Mouse (Mus musculus): Measurements from ENCODE around the gene Tmem40. TPM values are rescaled to one million over a fixed set of nuclear protein-coding genes. Genes with fewer than 3 reads are reported as not detected.

Tmem40 gene
- 10.9 and 13.8 TPM in 2 replicates for total RNA-seq (2012; rRNA removed)
- 10 to 100 TPM in 1 of 2 experiments, not detected in 1; 16.4 TPM for polyA plus RNA-seq (2012; ENCODE audit: insufficient read depth in 1 of 2, insufficient read length in 2 of 2, low read depth in 1 of 2, low replicate concordance in 2 of 2, missing spikeins in 1 of 2)

DNA sequence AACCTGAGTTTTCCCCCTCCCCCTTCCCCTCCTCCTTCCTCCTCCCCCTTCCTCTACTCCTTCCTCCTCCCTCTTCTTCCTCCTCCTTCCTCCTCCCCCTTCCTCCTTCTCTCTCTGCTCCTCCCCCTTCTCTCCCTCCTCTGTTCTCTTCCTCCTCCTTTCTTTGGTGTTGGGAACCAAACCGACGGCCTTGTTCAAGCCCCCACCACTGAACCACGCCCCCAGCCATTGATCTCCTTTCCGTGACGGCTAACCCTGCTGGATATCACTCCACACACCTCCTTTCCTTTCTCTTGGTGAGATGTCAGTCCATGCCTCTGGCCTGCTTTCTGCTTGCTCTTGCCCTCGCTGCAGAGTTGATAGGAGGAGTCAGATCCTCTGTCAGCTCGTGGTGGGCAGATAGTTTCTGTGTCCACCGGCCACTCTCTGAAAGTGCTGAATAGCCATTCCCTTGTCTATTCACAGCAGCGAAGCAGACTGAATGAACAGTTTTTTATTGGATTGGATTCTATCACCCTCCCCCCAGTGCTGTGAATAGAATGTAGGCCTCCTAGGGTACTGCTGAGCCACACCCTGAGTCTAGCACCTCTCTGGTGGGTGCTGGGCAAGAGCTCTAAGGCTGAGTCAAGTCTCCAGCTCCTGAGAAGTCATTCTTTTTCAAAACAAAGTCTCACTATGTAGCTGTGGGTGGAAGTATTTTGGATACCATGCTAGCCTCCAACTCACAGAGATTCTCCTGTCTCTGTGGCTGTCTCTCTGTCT, at the start of gene Tmem40:
Tmem40 (minus strand) TSS at position 416 of the 762 bp plus-strand sequence.
- peak; percentile 69 for TF ChIP-seq MAZ (IDR thresholded peaks at IDR 0.05; ENCODE audit: low read depth, low read length)
- TF ChIP-seq CHD1 (IDR thresholded peaks at IDR 0.05; ENCODE audit: low read depth, low read length), result 0 out of 2 replicates have a peak, but pooled peaks have one; percentile 35
- TF ChIP-seq HCFC1 (IDR thresholded peaks at IDR 0.05; ENCODE audit: low read depth, low read length), result no peak
- TF ChIP-seq RCOR1 (IDR thresholded peaks at IDR 0.05; ENCODE audit: low read depth, low read length), result no peak
- peak; percentile 41; the same call in 1 of the 2 replicates for TF ChIP-seq ELF1 (IDR thresholded peaks at IDR 0.05; ENCODE audit: low read depth, low read length)
- 0 out of 2 replicates have a peak, but pooled peaks have one; percentile 11 for TF ChIP-seq SIN3A (IDR thresholded peaks at IDR 0.05; ENCODE audit: low read length)
- TF ChIP-seq KAT2A (conservative IDR thresholded peaks at IDR 0.05; ENCODE audit: low read depth, low read length), result no peak
- peak; percentile 54; the same call in 1 of the 2 replicates for TF ChIP-seq MXI1 (IDR thresholded peaks at IDR 0.05; ENCODE audit: low read depth, low read length)
- 0 out of 2 replicates have a peak, but pooled peaks have one; percentile 14 for TF ChIP-seq MAX (IDR thresholded peaks at IDR 0.05; ENCODE audit: low read length)
- peak; percentile 27; the same call in 1 of the 2 replicates for TF ChIP-seq CHD2 (IDR thresholded peaks at IDR 0.05; ENCODE audit: low read length)
- TF ChIP-seq NELFE (IDR thresholded peaks at IDR 0.05; ENCODE audit: low read depth, low read length), result peak; percentile 34; the same call in 1 of the 2 replicates
- peak within 1 kb of the TSS; percentile 64 for H3K27ac ChIP-seq (ENCODE audit: control insufficient read depth, low read depth, low read length)
- no peaks in the 10 kb centered on the region for H3K9me3 ChIP-seq (replicated peaks; ENCODE audit: insufficient read depth, low read length)
- peaks cover 13 to 43% of the 10 kb centered on the region in 2 experiments for H3K4me1 ChIP-seq (ENCODE audit: control insufficient read depth in 1 of 2, insufficient read depth in 2 of 2, low read length in 2 of 2)
- H3K36me3 ChIP-seq (ENCODE audit: control insufficient read depth in 1 of 2, insufficient read depth in 2 of 2, low read length in 2 of 2), result peaks cover 0 to 26% of the 10 kb centered on the region in 2 experiments; a peak in 2 of 4 replicates
- peak; percentile 78 for DNase-seq (ENCODE audit: low read depth, low spot score)
- H3K9ac ChIP-seq (ENCODE audit: control insufficient read depth, low read depth, low read length, poor library complexity, severe bottlenecking), result peak within 1 kb of the TSS; percentile 56
- H3K27me3 ChIP-seq (ENCODE audit: control insufficient read depth in 1 of 2, insufficient read depth in 2 of 2, low read length in 2 of 2), result no peaks in the 10 kb centered on the region
- peak within 1 kb of the TSS; percentile 34 to 56 for H3K4me3 ChIP-seq (ENCODE audit: control insufficient read depth in 1 of 2, insufficient read depth in 1 of 2, low read depth in 2 of 2, low read length in 2 of 2)
- no peaks in the 10 kb centered on the region for H3K79me2 ChIP-seq (ENCODE audit: control insufficient read depth, insufficient read depth, low read length, poor library complexity)

- DNase-seq (ENCODE audit: low read depth, low spot score), result no peak
- Histone ChIP-seq H3K4me3 (ENCODE audit: control insufficient read depth in 1 of 2, insufficient read depth in 1 of 2, low read depth in 2 of 2, low read length in 2 of 2) (no peak overlapping the region), H3K4me1 (ENCODE audit: control insufficient read depth in 1 of 2, insufficient read depth in 2 of 2, low read length in 2 of 2) (peaks cover 4 to 14% of the 10 kb centered on the region in 2 experiments), H3K27me3 (ENCODE audit: control insufficient read depth in 1 of 2, insufficient read depth in 2 of 2, low read length in 2 of 2) (no peaks in the 10 kb centered on the region), H3K36me3 (ENCODE audit: control insufficient read depth in 1 of 2, insufficient read depth in 2 of 2, low read length in 2 of 2) (peaks cover 9 to 11% of the 10 kb centered on the region in 2 experiments), H3K9me3 (replicated peaks; ENCODE audit: insufficient read depth, low read length) (no peaks in the 10 kb centered on the region), H3K79me2 (ENCODE audit: control insufficient read depth, insufficient read depth, low read length, poor library complexity) (peaks cover 19% of the 10 kb centered on the region), H3K27ac (ENCODE audit: control insufficient read depth, low read depth, low read length) (no peak overlapping the region), H3K9ac (ENCODE audit: control insufficient read depth, low read depth, low read length, poor library complexity, severe bottlenecking) (no peak overlapping the region)
- no peak for TF ChIP-seq ZC3H11A (IDR thresholded peaks at IDR 0.05; ENCODE audit: low read depth, low read length)
- TF ChIP-seq POLR2A (IDR thresholded peaks at IDR 0.05; ENCODE audit: control insufficient read depth in 1 of 2, insufficient read depth in 1 of 2, low read depth in 1 of 2, low read length in 2 of 2, poor library complexity in 1 of 2), result no peak
- no peak for TF ChIP-seq E2F4 (IDR thresholded peaks at IDR 0.05; ENCODE audit: borderline replicate concordance, low read depth, low read length)
- TF ChIP-seq EP300 (IDR thresholded peaks at IDR 0.05; ENCODE audit: low read depth in 1 of 2, low read length in 2 of 2), result no peak
- no peak for TF ChIP-seq ETS1 (IDR thresholded peaks at IDR 0.05; ENCODE audit: low read depth, low read length)
- no peak for TF ChIP-seq MEF2A (IDR thresholded peaks at IDR 0.05; ENCODE audit: extremely low read depth, insufficient replicate concordance, low read depth, low read length, poor library complexity, severe bottlenecking)
- no peak for TF ChIP-seq MAFK (IDR thresholded peaks at IDR 0.05; ENCODE audit: borderline replicate concordance, low read depth, low read length)
- TF ChIP-seq POLR2AphosphoS2 (IDR thresholded peaks at IDR 0.05; ENCODE audit: low read length), result no peak
- no peak for TF ChIP-seq JUND (IDR thresholded peaks at IDR 0.05; ENCODE audit: low read depth, low read length)
- TF ChIP-seq TCF12 (IDR thresholded peaks at IDR 0.05; ENCODE audit: low read depth, low read length), result no peak
Measured at GRCm38 (mm10) chr6:115811606-115812005, 49.4 kb upstream of the Tmem40 start.
